Mouse (Mus musculus) lung, adult 2 months (tissue): Measurements from ENCODE around the gene Gm42421.

ENCODE experiments used
- CTCF ChIP-seq: fragments of 200-500 bp; IDR thresholded peaks from 2 replicates; pipeline ENCODE4 v1.5.1; 2011; ENCODE audit warnings: mild to moderate bottlenecking, low read length, control low read depth; ENCODE audit not compliant: insufficient read depth
- POLR2A ChIP-seq: fragments of 200-500 bp; IDR thresholded peaks from 2 replicates; pipeline ENCODE4 v1.6.1; 2011; ENCODE audit warnings: low read depth, mild to moderate bottlenecking, control low read depth, low read length, borderline replicate concordance; ENCODE audit errors: extremely low read depth

DNA sequence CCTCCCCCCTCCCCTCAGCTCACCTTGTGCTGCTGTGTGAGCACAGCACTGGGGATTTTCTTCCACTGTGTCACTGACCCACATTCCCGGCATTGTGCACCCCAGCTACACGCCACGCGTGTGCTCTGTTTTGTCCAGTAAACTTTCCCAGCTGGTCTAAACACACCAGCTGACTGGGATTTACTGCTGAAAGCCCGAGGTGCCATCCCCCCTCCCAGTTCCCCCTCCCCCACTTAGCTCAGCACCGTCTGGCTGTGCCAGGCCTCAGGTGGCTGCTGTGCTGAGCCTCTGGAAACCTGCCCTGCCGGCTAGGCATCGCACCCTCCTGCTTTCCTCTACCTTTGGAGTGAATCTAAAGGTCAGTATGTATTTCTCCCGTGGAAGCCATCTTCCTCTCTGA is 52.9 kb downstream of the Gm42421 start:
- TF ChIP-seq CTCF = no peak
- TF ChIP-seq POLR2A = no peak
